Mouse (Mus musculus) layer of hippocampus, postnatal 10 days (tissue): ENCODE data around the gene Sufu. TPM values are rescaled to one million over a fixed set of nuclear protein-coding genes. Genes with fewer than 3 reads are reported as not detected.

Experiments used
- DNase-seq, 2 experiments: peaks; one replicate each; pipeline ENCODE4 v3.0.0; 2021; ENCODE audit warnings: low spot score in 2 of 2
- long read RNA-seq: library from polyadenylated mRNA; stranded (forward); transcript quantifications from one replicate; pipeline ENCODE4 v2.0.0, GENCODE M21; 2023
- total RNA-seq, 2 experiments: library from RNA; stranded (reverse); gene quantifications; 2 replicates each; pipeline ENCODE4 v1.2.3; 2021

Gene Sufu
- total RNA-seq = 10 to 100 TPM; 20.8 to 21.9 TPM
- long read RNA-seq, partial matches to known transcripts = 7 of 20 reads
- long read RNA-seq, other reads (novel, unspliced or antisense) = 8 of 20 reads

DNA sequence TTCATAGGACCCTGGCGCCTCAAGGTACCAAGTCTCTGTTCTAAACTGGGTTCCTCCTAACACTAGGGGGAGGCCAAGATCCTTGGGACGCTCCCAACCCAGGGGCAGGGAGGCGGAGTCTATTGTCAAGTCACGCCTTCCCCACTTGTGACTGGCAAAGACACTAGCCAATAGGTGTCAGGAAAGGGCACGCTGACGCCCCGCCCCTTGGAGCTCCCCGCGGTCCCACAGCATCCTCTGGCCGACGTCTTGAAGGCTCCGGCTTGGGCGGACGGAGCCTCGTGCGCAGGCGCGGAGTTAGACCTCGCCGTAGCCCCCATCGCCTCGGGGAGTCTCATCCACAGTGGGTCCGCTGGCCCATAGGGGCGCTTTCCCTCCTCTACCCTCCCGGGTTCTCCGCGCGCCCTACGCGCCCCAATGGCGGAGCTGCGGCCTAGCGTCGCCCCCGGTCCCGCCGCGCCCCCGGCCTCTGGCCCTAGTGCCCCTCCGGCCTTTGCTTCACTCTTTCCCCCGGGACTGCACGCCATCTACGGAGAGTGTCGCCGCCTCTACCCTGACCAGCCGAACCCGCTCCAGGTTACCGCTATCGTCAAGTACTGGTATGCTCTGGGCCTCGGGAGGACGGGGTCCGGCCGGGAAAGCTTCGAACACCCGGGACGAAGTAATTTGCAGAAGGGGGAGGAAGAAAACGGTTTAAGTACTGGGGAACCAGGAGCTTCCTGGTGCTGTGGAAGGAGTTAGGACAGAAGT lies at the start of gene Sufu:
Gene Sufu, plus strand, starts transcription at position 211 of the 750 bp plus-strand sequence.
- peak; percentile 99 for DNase-seq

DNA sequence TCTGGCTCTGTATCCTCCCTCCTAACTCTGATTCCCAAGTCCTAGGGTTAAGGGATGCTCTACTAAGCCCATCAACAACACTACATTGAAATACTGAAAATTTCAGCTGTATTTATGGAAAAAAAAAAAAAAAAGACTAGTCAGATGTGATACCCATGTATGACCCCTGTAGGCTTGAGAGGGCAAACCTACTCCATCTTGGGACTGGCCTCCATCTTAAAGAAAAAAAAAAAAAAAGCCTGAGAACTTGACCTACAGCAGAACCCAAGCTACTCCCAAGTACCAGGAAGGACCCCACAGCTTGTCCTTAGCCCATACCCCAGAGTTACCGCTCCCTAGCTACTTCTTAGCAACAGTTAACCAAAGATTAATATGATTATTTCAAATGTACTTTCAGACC lies 49.5 kb upstream of the Sufu start:
- no peak for DNase-seq

DNA sequence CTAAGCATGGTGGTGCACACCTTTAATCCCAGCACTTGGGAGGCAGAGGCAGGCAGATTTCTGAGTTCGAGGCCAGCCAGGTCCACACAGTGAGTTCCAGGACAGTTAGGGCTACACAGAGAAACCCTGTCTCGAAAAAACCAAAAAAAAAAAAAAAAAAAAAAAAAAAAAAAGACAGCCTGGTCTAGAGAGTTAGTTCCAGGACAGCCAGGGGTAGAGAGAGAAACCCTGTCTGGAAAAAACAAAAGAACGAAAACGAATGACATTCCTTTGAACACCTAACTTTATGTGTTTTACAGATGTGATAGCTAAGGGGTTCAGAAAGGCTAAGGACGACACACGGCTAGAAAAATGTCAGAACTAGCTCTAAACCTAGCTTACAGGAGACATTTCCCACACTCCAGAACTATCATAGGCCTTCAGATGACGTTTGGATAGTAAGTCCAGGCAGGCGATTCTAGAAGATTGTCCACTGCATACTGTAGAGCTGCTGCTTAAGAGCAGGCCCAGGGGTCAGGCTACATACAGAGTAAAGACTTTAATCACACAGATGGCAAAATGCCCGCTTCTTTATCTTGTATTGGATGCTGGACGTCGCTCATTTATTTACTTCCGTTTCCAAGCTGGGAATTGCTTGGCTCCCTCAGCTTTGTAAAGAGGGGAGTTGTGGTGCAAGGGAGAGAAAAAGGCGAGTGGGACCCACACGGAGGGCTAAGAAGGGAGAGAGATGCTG lies 48.6 kb upstream of the Sufu start:
- no peak for DNase-seq

DNA sequence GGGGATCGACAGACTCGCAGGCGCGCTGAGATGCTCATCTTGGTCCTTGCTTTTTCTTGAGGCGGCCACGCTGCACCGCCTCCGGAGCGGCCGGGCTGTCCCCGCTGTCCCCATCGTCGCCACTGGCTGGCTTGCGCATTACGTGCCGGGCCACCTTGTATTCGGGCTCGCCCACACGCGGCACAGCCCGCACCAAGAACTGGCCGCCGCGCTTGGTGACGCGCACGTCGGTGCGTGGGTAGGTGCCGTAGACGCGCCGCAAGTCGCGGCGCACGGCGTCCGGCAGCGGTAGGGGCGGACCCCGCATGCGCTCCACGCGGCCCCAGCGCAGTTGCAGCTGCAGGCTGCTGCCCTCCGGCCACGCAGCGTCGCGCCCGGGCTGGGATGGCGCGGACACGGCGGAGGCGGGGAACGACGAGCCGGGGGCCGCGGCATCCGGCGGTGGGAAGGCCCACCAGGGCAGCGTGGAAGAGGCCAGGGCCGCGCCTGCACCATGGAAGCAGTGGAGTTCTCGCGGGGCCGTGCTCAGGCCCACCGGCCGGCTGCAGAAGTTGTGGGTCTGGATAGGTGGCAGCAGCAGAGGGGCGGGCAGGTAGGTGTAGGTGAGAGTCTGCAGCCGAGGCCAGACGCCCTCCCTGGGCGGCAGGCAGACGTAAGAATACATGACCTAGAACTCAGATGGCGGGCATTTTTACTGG lies 47.8 kb upstream of the Sufu start:
- peak; percentile 82 to 86 for DNase-seq

DNA sequence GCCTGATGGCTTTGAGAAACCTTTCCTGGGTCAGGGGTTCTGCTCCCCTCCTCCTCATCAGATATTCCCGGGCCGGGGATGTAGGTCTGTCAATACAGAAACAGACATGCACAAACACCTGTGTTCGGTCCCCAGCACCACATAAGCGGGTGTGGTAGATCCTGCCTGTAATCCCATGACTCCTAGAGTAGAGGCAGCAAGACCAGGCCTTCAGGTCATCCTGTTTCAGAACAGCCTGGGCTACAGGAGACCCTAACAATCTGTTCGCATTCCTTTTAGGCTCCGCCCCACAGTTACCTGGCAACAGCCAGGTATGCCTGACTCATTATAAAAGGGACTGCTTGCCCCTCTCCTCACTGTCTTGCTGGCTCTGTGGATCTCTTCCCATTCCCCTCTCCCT lies 47.1 kb upstream of the Sufu start:
- DNase-seq = no peak

DNA sequence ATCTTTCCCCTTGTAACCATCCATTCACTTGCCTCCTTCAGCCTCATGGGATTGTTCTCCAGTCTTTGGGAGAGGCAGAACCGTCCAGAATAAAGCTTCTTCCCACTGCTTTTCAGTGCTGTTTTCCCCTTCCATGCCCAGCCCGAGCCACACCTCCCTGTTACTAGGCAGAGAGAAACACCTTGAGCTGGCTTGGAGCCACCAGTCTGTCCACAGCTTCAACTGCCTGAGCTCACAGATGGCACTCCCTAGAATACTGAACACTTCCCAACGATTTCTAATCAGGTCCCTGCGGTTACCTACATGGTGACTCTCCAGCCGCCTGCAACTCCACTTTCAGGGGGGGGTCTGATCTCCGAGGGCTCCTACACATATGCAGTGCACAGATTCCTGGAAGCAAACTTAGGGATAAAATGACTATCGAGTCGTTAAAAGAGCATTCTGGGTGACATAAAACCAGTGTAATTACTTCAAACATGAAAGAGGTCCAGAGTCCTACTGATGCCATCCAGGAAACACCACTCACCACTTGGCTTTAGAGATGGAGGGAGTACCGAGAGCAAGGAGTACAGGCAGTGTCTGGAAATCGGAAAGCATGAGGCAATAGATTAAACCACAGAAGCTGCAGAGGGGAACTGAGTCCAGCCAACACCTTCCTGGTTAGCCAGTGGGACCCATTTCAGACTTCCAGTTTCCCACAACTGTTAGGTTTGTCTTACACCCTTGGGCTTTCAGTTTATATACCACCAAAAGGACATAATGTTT lies 46.3 kb upstream of the Sufu start, which contains the start of gene 2310034G01Rik:
Gene 2310034G01Rik, minus strand, starts transcription at position 135 of the 765 bp plus-strand sequence.
- no peak for DNase-seq

DNA sequence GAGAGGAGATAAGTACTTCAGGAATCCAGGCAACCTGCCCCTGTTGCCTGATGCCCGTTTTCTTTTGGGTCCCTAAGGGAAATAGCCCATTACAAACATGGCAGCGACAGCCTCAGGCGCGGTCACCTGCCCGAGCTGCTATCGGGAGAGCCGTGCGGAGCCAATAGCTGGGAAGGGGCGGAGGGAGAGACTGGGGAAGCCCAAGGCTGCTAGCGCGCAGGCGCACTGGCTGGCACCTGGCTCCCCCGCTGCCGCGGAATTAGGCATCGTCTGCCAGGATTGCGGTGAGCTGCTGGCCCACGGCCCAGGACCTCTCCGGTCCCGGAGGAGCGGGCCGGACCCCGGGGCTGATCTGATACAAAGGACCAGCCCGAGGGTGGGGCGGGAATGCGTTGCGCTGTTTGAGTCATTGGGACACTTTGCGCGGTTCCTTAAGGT lies 40.0 kb upstream of the Sufu start:
- peak; percentile 87 to 91 for DNase-seq

DNA sequence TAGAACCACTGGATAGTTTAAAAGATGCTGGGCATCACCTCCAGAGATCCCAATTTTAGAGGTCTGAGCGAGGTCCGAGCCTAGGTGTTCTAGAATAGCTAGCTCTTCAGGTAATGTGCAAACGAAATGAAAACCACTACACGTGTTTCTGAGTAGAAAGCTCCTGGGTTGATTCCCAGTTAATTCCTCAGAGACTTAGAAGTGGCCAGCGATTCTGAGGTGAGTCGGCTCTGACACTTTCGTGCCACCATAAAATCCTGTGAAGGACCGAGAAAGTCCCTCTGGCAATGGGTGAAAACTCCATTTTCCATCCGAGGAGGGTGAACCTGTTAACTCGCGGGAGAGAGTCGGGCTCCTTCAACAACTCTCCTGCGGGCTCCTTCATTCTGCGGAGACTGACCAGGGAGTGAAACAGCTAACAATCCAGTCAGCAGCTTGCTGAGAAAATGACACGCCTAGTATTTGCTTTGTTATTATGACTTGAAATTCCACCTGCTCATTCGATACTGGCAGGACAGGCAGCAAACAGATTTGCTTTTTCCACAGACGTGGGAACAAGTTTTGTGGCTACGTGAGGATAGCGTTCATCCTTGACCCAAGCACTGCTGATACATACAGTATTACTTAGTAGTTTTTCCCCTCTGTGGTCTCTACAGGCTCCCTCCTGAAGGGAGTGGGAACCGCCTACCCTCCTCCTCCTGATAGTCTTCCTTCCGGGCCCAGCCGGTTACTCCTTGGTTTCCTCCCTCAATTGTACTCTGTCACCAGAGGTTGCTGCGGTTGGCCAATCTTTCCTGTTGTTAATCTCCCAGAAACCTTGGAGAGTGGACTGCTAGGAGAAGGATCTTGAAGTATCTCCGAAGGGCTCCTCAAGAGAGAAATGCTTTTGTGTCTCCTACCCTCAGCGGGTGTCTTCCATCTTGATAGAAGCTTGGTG lies 39.1 kb upstream of the Sufu start:
- no peak for DNase-seq

DNA sequence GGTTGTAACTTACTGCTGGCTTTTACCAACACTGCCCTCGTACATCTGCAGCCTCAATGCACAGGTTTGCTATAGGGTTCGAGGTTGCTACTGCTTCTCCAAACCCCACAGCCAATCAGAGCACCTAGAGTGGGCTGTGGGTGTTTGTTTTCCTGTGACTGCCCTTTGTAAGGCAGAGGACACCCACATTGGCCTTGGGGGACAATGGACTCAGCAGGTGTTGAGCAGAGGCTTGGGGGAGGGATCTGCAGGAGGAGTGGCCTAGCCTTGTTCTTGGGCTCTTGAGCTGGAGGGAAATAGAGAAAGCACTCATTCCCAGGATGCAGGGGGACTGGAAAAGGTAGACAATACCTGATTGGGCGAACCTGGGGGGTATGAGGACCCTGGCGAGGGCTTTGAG lies 38.3 kb upstream of the Sufu start:
- no peak for DNase-seq

DNA sequence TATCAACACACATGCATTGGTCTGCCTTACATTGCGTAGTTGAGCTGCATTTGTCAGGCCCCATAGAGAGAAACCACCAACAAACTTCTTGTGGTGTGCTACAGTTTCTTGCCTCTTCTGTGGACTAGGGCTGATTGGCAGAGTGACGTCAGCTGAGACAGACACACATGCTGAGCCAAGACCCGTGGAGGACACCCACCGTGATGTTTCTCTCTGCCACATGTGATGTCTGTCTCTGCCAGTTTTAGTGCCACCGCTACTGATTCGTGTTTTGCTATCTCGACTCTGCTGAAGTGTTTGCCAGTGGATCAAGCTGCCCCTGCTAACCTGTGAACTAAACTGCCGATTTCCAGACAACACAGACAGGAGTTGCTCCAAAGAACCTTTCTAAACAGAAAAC lies 34.6 kb upstream of the Sufu start:
- DNase-seq = no peak

DNA sequence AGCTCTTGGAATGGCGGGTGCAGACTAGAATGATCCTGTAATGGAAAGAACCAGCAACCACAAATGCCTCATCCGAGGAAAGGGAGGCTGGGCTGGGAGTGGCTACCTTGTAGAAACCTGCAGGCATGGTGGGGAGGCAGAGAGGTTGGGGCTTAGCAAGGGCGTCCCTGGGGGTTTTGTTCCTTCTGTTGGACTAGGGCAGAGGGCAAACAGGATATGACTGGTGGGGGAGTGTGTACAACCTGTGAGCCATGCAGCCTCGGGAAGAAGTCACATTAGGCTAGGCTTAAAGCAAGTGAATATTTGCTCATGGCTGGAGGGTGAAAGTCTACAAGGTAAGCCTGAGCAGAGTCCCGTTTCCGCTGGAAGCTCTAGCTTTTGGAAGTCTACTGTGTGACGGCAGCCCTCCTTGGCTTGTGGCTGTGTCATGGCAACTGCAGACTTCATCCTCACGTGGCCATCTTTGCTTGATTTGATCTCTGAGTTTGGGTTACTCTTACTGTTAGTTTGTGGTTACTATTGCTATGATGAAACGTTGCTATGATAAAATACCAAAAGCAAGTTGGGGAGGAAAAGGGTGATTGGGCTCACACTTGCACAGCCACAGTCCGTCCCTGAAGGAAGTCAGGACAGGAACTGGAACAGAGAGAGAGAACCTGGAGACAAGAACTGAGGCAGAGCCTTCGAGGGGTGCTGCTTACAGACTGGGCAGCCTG lies 33.2 kb upstream of the Sufu start:
- no peak for DNase-seq

DNA sequence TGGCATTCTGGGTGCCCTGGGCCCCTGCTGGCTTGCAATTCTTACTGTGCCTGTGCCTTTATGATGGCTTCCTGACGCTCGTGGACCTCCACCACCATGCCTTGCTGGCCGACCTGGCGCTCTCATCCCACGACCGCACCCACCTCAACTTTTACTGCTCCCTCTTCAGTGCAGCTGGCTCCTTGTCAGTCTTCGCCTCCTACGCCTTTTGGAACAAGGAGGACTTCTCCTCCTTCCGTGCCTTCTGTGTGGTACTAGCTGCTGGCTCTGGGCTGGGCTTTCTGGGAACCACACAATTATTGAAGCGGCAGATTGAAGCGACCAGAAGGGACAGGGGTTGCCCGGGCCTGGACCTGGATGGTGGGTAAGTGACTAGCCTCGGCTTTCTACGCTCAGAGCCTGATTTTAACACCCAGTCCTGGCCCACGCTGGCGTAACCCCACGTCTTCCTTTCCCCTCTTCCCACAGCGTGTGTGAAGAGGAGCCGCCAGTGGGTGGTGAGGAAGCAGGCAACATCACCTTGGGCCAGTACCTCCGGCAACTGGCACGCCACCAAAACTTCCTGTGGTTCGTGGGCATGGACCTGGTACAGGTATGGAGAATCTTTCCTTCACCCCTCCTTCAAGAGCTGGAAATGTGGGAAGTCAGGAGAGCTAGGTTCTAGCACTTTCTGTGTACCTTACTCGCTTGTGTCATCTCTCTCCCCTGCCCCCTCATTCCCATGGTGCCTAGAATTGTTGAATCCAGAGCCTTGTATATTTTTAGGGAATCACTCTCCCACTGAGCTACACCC lies 28.7 kb upstream of the Sufu start:
- DNase-seq = no peak

DNA sequence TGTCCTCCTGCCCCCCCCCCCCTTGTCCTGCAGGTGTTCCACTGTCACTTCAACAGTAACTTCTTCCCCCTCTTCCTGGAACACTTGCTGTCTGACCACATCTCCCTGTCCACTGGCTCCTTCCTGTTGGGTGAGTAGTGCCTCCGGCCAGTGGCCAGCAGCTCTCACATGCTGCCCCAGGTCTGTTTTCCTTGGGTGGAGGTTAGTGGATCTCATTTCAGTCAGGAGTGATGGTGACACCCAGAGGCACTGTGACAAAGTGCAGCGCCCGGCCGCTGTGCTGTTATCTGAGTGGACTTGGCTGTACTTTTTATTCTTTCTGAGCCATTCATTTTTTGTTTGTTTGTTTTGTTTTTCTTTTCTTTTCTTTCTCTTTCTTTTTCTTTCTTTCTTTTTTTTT lies 27.5 kb upstream of the Sufu start:
- DNase-seq = peak; percentile 56 to 69

DNA sequence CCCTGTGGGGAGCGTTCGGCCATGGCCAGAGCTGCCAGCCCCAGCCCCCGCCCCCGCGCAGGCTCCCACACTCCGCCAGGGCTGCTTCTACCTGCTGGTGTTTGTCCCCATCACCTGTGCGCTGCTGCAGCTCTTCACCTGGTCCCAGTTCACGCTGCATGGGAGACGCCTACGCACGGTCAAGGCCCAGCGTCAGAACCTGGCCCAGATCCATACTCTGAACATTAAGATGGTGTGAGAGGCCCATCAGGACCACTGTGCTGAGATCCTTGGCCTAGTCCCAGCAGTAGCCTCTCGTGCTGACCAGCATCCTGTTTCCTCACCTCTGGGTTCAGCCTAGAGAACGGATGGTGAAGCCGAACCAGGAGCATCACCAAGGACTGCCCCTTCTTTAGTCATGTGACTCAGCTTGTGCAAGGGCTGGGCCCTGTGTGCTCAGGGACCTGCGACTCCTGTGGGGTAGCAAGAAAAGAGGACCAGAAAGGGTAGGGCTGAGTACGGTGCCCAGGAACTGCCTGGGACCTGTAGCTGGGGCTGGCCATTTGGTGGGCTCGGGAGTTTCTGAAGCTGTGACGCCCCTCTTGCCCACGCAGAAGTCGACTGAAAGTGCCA lies 22.1 kb upstream of the Sufu start:
- DNase-seq = peak in 1 of 2 experiments; percentile 32

DNA sequence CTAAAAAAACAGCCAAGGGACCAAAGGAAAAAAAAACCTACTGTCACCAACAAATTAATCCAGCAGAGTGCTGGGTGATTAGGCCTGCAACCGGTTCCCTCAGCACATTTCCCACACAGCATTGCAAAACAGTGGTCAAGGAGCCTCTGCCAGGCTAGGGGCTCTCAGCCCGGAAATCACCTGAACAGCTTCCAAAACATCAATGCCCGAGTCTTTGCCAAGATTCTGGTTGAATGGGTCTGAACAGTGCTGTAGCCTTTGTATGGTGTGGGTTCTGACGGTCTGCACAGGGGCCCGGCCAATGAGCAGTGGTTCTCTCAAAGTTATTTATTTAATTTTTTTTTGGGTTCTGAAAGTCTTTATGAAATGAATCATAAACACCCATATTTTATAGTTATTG lies 21.2 kb upstream of the Sufu start:
- DNase-seq = peak; percentile 58 to 62

DNA sequence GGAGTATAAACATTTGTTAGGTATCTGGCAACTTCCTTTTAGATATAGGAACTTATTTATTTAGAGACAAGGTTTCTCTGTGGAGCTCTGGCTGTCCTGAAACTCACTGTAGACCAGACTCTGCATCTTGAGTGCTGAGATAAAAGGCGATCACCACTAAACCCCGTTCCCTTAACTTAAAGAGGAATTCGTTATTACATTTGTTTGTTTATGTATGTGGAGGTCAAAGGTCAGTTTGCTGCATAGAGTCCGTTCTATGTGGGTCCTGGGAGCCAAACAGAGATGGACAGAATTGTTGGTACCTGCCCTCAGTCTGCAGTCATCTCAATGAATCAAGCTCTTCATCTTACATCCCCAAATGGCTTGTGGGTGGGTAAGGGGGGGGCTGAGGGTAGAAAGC lies 20.8 kb upstream of the Sufu start:
- no peak for DNase-seq

DNA sequence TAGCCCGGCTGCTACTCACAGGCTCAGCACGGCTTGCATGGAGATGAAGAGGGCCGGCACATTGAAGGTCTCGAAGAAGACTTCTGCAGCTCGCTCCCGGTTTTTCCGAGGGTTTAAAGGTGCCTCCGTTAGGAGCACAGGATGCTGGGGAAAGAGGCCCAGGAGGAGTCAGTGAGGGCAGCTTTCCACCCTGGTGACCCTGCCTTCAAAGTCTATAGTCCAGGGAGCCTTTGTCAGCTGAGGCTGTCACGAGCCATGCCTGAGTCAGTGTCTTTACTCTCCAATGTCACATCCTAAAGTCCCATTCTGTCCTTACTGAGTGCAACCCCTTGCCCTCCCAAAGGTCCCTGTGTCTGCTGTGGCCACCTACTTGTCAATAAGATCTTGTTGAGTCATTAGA lies 14.4 kb upstream of the Sufu start:
- no peak for DNase-seq

DNA sequence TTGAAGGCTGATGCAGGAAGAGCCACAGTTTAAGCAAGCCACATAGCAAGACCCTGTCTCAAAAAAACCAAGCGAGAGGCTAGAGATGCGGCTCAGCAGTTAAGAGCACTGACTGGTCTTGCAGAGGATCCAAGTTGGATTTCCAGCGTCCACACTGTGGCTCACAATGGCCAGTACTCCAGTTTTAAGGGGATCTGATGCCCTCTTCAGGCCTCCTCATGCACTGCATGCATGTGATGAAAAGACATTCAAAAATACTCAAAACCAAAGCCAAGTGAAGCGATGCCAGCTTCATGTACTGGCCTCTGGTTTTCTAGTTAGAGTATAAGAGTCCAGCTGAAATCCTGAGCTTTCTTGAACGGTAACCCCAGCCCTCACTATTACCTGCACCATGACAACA lies 6.8 kb upstream of the Sufu start:
- peak in 1 of 2 experiments; percentile 34 for DNase-seq
